Mouse (Mus musculus) cerebellum, postnatal 14 days (tissue): Measurements from ENCODE around the gene Irx6.

Experiments
- DNase-seq, 2 experiments: peaks; one replicate each; pipeline ENCODE4 v3.0.0; 2021; ENCODE audit warnings: mixed read lengths in 2 of 2

Irx6 gene

DNA sequence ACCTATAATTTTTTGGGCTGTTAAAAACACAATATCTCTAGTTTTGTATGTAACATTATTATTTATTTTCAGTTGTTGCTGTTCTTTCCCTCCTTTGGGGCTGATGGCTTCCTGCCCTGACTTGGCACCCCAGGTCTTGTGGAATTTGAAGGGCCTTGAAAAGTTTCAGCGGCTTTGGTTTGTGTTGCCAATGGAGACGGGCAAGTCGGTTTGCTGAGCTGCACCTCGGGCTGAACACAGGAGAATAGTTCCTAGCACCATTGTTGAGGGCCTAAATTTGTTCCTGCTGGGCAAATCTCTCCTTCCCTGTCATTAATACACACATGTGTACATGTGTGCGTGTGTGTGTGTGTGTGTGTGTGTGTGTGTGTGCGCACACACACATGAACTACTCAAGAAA, 49.2 kb downstream of the Irx6 start:
- no peak for DNase-seq

DNA sequence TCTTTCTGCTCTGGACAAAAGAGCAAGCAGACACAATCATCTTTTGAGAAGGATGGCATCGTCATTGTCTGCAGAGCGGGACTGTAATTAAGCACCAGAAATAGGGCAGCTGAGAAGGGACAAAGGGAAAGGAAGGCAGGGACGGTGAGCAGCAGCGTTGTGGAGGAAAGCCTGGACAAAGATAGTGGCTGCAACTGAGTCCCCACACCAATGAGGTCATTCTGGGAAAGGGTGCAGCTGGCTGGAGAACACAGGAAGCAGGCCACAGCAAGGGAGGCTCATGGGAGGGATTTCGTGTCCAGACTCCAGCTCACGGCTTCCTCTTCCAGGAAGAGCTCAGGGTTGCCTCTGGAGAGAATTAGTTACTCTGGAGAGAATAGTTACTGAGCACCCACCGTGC, 49.9 kb downstream of the Irx6 start:
- no peak for DNase-seq

DNA sequence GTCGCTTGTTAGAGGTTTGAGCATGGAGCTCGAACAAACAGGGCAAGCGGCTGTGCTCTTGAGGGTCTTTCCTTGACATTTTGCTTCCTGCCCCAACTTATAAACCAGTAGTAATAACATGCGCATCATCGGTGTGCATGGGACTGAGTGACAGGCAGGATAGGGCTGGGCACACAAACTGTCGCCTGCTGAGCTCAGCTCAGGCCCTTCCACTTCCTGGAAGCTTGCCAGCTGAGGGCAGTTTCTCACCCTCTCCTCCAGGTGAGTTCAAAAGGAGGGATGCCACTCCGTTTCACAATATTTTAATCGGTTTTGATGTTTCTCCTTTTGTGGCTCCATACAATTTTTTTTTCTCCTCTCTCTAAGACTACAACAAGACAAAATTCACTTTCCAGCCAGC, 50.3 kb downstream of the Irx6 start:
- peak; percentile 44 to 54 for DNase-seq
